Mouse (Mus musculus) urinary bladder, postnatal 10 days (tissue): ENCODE data around the gene Mag.
A peak's percentile ranks its signal among the peaks of the same experiment; 100 is the strongest.

Experiments used
- DNase-seq: peaks from one replicate; pipeline ENCODE4 v3.0.0; 2022; ENCODE audit warnings: low spot score

Mag gene

GRCm38 (mm10) chr7:30873083-30873482 is 41.6 kb downstream of the Mag start:
- DNase-seq: peak; percentile 42

GRCm38 (mm10) chr7:30863386-30863785 is 51.3 kb downstream of the Mag start:
- no peak for DNase-seq

- no peak for DNase-seq
Observed at GRCm38 (mm10) chr7:30861464-30861863, 53.2 kb downstream of the Mag start, which contains the start of gene Ffar1. TSS of gene Ffar1 (minus strand) at chr7:30861564.

GRCm38 (mm10) chr7:30859635-30860402 is 54.9 kb downstream of the Mag start:
- no peak for DNase-seq

- DNase-seq: no peak
Observed at GRCm38 (mm10) chr7:30859290-30859634, 55.4 kb downstream of the Mag start.

GRCm38 (mm10) chr7:30857746-30858145 is 56.9 kb downstream of the Mag start:
- DNase-seq: no peak

GRCm38 (mm10) chr7:30856078-30856477 is 58.6 kb downstream of the Mag start, which contains the start of gene Ffar3:
TSS of gene Ffar3 (minus strand) at chr7:30856178.
- DNase-seq: no peak

GRCm38 (mm10) chr7:30851421-30851820 is 63.3 kb downstream of the Mag start:
- no peak for DNase-seq
